Mouse (Mus musculus) right cerebral cortex, postnatal 10 days (tissue): ENCODE data around the gene Edc3.
"Not testable (repeated sequence)": the region's sequence is repeated elsewhere in the genome, so short reads cannot be mapped to it uniquely, and the experiment has no call there.

Experiments
- DNase-seq, 2 experiments: peaks; one replicate each; pipeline ENCODE4 v3.0.0; 2021; ENCODE audit warnings: low spot score in 2 of 2

Edc3 gene

DNA sequence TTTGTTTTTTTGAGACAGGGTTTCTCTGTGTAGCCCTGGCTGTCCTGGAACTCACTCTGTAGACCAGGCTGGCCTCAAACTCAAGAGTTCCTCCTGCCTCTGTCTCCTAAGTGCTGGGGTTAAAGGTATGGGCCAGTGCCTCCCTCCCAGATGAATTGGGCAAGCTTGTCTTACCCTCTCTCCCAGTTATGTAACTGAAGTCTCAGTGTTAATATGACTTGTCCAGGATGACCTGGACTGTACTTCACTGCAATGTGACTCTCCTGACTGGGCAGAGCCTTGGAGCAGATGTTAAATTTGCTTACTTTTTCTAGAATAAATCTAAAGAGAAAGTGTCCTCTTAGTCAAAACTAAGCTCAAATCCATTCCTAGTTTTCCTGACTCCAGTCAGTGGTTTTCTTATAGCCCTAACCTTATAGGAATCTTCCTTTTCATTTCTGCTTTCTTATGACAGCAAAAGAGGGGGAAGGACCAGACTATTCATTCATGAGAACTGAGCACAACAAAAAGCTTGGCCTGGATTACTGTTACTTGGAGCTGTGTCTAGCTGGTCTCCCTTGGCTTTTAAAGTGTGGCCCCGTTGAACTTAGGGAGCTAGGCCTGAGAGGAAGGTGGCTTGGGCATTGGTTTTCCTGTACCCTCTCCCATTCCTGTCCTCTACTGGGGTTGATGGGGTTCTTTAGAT lies 9.7 kb upstream of the Edc3 start:
- DNase-seq: no peak

DNA sequence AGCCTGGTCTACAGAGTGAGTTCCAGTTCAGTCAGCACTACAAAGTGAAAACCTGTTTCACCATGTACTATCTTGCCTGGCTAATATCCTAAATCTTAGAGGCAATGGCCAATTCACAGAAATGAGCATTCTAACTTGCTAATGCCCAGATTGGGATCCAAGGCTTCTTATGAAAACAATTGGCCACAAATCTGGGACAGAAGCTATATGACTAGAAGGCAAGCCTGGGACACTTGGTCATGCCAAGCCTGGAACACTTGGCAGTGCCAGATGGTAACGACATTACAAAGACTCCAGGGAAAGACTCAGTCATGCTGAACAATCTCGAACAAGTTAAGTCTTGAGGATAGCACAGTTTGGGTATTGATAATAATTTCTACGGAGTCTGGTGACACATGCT lies 1.8 kb upstream of the Edc3 start:
- DNase-seq: no peak

DNA sequence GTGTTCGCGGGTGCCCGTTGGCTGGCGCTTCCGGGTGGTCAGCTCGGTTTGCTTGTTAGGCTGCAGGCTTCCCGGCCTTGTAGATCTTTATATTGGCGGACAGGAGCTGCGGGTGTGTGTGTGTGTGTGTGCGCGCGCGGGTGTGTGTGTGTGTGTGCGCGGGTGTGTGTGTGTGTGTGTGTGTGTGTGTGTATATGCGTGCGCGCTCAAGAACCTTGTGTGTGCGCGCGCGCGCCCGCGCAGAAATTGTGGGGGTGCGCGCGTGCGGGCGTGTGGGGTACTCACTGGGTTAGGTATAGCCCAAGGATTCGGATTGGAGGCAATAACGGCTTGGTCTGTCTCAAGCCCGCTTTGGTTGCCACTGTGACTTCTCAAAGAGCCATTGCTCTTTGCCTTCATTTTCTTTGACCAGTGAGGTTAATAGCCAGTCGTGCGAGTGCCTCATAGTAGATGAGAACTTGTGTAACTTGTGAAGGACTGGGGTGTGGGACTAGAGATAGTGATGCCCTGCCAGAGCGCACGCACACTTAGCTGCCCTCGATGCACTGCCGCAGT lies 457 bp downstream of the Edc3 start:
- peak; percentile 68 to 69 for DNase-seq

DNA sequence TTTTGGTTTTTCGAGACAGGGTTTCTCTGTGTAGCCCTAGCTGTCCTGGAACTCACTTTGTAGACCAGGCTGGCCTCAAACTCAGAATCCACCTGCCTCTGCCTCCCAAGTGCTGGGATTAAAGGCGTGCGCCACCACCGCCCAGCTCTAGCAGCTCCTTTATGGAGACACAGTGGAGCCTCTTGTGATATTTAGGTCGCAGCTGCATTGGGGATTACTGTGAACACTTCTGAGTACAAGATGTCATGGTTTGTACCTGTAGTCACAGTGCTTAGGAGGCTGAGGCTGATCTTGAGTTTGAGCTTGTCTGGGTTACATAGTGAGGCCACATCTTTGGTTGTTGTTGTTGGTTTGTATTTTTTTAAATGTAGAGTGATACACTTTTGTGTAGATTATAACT lies 1.9 kb downstream of the Edc3 start:
- not testable (repeated sequence) for DNase-seq

DNA sequence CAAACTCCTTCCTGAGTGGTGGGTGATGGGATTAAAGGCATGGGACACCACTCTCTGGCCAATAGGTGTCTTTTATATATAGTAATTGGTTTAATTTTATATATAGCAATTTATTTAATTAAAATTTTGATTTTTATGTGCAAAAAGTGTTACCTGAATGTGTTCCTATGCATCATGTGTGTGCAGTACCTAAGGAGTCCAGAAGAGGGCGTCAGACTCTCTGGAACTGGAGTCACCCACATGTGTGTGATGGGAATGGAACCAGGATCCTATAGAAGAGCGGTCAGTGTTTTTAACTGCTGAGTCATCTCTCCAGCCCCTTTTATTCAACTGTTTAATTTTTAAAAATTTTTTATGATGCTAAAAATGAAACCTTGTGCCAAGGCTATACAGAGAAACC lies 3.9 kb downstream of the Edc3 start:
- no peak for DNase-seq

DNA sequence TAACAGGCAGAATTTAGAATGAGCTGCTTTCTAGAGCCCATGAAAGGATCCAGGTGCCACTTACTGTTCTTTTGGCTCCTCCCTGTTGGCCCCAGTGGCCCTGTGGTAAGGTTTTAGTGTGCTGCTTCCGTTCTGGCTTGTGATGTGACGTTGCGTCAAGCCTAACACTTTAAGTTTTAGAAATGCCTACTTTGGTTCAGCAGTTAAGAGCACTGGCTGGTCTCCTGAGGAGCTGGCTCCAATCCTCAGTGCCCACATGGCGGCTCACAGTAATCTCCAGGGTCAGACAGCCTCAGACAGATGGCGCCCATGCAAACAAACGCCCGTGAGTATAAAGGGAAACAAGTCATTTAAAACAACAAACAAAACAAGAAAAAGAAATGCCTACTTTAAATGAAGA lies 10.1 kb downstream of the Edc3 start:
- peak in 1 of 2 experiments; percentile 49 for DNase-seq

DNA sequence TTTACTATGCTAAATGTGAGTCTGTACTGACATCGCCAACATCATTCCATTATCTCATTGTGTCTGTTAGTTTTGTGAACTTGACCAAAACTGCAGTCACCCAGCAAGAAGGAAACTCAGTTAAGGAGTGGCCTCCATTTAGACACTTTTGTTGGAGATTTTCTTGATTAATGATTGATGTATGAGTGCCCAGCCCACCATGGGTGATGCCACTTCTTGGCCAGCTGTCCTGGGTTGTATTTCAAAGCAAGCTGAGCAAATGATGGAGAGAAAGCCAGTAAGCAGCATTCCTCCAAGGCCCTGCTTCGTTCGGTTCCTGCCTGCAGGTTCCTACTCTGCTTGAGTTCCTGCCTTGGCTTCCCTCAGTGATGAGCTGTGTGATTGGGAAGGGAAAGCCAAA lies 12.4 kb downstream of the Edc3 start:
- DNase-seq: no peak

DNA sequence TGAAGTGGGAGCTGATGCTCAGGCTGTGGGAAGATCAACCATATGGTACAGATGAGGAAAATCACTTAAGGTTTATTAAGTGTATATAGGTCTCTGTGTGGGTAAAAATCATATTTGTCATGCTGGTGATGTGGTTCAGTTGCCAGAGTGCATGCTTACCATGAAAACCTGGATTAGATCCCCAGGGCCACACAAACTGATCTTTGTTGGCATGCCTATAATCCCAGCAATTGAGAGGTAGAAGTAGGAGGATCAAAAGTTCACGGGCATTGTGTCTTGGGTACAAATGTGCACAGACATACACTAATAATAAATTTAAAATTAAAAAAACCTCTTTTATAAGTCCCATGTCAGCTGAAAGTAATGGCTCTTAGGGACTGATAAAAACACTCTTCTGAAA lies 14.0 kb downstream of the Edc3 start:
- no peak for DNase-seq

DNA sequence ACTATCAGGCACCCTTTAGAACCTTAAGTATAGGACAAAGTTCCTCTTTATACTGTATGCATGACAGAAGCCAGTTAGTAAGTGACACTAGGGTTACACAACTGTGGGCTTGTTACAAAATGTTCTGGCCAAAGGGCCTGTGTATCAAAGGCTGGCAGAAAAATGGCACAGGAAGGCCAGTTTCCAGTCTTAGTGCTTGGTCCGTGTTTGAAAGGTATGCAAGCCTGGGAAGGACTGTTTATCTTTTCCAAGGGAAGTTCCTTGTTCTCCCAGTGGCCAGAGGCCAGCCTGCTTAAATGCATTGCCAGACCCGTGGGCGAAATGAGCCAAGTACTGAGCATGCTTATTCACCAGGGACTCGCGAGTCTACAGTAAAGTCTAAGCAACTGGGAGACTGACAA lies 15.0 kb downstream of the Edc3 start:
- DNase-seq: peak; percentile 81

DNA sequence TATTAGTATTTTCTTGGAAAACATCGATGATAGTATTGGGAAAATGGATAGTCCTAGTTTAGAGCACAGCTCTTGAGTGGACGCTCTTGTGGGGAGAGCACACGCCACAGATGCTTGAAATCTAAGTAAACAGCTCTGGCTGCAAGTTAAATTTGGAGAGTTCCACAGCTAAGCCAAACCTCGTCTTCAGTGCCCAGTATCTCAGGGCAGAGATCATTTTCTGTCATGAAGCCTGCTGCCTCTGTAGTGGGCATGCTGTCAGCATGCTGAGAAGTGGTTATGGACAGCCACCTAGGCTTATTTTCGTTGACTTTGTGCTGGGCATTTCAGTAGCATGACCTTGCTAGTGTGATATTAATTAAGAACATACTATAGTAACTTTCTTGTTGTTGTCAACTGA lies 15.5 kb downstream of the Edc3 start:
- no peak for DNase-seq

DNA sequence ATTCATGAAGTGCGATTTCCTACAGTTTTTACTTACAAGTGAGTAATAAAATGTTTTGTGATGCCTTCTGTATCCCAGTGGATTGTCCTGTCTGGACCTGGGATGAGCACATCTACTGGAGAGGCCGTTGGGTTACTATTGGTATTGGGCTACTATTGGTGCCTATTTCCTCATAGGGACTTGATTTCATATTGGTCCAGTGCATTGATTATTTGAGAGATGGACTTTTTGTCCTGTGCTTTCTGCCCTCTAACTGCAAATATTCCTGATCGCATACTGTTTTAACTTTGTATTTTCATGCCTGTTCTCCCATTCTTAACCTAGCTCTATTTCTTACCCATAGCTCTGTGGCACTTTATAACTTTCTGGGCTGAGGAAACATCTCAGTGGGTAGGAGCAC lies 16.4 kb downstream of the Edc3 start:
- DNase-seq: no peak

DNA sequence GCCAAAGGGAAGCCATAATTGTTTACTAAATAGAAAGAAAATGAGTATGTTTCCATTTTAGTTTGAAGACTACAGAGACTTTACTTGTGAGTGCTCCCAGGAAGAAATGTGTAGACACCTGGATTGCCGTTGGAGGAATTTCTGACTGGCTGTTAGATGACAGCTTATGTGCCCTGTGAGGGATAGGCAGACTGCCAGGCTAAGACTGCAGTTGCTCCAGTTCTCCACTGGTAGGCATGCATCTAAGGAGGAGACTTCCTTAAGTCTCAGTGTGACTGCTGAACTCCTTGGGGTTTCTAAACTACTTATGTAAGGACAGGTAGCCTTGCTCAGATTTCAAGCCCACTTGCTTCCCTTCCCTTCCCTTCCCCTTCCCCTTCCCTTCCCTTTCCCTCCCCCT lies 20.0 kb downstream of the Edc3 start:
- no peak for DNase-seq

DNA sequence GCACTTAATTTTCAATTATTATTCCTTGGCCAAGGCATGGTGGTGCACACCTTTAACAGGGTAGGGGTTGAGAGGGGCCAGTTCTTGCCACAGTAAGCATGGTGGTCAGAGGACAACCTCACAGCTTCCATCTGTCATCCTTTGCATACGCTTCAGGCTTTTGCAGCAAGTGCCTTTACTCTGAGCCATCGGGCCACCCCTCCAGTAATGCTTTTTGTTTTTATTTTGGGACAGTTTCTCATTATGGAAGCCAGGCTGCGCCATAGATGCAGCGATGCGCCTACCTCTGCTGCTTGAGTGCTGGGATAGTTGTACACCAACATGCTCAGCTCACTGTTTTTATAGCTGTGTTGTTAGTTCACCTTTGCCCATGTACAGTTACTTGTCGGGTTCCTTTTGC lies 25.3 kb downstream of the Edc3 start:
- no peak for DNase-seq

DNA sequence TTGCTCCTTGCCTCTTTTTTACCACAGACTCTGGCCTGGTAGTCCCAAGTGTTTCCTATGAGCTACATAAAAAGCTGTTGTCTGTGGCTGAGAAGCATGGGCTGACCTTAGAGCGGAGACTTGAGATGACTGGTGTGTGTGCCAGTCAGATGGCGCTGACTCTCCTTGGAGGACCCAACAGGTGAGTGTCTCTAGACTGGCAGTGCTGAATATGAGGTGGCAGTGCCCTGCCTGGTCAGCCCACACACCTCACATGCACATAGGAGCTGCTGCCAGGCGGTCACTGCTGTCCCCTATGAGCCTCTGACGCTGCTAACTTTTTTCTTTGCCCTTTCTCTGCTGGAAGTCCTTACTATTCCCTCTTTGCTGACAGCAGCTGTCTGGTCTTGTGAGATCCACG lies 31.5 kb downstream of the Edc3 start:
- no peak for DNase-seq

DNA sequence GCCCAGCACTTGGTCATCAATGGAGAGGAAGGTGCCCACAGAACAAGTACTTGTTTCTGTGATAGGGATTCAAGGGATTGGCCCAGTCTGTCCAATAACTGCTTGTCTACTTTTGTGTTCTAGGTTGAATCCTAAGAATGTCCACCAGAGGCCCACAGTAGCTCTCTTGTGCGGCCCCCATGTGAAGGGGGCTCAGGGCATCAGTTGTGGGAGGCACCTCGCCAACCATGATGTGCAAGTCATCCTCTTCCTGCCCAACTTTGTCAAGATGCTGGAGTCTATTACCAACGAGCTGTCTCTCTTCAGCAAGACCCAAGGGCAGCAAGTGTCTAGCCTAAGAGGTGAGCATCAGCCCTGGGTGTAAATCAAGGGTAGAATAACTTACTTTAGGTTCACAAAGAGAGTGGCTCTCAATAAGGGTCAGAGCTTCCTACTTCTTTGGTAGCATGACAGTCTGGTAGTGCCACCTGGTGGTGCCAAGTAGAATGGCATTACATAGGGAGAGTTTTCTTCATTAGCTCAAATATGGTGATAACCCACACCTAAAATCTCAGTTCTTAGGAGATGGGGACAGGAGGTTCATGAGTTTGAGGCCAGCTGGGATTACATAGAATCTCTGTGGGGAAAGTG lies 36.2 kb downstream of the Edc3 start:
- peak in 1 of 2 experiments; percentile 67 for DNase-seq

DNA sequence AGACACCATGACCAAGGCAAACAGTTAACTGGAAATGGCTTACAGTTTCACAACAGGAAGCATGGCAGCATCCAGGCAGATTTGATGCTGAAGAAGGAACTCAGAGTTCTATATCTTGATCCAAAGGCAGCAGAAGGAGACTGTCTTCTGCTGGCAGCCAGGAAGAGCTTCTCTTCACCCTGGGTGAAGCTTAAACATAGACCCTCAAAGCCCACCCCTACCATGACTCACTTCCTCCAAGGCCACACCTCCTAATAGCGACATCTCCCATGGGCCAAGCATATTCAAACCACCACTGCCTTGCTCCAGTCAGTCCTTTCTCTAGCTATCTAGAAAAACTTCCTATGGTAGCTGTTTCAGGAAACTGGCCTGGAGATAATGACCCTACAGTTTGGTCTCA lies 38.7 kb downstream of the Edc3 start:
- no peak for DNase-seq

DNA sequence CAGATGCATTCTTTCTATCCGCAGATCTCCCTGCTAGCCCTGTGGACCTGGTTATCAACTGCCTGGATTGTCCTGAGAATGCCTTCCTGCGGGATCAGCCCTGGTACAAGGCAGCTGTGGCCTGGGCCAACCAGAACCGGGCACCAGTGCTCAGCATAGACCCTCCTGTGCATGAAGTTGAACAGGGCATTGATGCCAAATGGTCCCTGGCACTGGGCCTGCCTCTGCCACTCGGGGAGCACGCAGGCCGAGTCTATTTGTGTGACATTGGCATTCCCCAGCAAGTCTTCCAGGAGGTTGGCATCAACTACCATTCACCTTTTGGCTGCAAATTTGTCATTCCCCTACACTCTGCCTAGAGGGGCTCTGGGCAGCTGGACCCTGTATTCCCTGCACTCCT lies 39.8 kb downstream of the Edc3 start:
- DNase-seq: peak; percentile 55 to 71

DNA sequence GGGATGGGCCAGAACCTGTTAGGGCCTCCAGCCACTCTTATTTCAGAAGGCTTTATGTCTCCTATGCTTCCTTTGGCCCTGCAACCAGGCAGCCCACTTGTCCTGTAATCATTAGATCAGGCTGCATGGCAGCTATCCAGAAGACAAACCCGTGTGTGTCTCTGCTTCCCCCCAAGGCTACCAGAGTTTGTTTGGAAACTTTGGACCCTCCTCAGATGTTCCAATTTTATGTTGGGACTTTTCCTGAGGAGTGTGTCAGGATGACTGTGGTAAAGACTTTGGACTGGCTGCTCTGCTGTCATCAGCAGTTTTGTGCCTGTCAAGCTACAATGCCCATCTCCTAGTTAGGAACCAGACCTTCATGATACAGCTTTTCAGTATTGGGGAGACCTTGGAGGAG lies 40.5 kb downstream of the Edc3 start:
- no peak for DNase-seq

DNA sequence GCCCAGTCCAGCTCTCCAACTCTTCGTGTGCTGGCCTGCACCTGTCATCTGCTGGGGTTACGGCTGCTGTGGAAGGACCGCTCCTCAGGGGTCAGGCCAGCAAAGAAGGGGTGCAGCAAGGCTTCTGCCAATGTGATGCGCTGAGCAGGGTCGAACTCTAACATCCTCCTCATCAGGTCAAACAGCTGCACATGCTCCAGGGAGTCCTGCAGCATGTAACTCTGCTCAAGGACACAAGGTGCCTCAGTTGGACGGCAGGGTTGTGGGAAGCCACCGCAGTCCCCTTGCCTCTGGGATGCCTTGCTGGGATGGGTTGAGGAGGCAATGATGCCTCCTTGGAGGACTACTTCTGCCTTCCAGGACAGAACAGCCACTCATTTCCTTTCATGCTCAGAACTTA lies 42.6 kb downstream of the Edc3 start:
- DNase-seq: no peak

DNA sequence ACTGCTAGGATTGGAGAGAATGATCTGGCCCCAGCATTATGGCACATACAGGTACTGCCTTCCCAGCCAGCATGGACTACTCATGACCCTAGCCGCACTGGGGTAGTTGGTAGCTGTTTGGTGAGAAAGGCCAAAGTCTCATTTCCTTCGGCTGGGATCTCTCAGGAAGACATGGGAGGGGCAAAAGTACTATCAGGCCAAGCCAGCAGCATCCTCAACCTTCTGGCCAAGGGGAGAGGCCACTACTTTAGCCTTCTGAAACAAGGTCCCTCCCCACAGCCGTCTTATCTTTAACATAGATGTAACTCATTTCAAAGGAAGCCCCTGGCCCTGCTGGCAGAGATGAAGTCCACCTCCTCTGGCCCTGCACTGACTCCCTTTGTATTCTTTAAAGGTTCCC lies 49.2 kb downstream of the Edc3 start:
- DNase-seq: no peak

DNA sequence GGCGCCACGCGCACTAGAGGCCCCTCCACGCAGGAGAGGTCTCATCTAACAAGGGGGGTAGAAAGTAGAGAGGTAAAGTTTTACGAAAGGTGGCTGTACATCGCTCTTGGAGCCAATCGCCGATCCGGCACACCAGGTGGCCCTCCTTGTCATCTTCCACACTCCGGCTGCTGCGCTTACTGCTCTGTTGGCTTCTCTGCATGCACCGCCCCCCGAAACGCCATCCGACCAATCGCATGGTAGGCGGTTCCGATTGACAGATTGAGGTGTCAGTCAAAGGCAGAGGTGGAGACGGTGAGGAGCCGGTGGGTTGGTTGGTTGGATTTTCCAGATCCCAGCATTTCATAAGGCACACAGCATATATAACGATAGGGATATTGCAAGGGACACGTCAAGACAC lies 50.2 kb downstream of the Edc3 start:
- DNase-seq: peak; percentile 64 to 65

DNA sequence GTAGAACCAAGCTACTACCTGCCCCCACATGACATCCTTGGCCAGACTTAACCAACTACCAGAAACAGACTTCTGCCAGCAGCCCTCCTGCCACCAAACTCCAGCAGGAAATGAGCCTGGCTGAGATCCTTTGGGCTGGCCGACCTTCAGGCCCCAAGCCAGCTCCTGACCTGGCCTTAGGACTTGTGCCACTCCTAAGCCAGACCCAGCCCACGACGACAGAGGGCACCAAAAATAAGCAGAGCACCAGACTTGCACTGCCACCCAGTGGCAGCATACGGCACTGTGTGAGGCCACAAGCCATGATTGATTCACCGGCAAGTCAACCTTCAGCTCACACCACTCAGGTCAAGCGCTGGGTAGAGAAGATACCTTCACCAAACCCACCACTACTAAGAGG lies 50.9 kb downstream of the Edc3 start:
- DNase-seq: peak; percentile 69 to 73

DNA sequence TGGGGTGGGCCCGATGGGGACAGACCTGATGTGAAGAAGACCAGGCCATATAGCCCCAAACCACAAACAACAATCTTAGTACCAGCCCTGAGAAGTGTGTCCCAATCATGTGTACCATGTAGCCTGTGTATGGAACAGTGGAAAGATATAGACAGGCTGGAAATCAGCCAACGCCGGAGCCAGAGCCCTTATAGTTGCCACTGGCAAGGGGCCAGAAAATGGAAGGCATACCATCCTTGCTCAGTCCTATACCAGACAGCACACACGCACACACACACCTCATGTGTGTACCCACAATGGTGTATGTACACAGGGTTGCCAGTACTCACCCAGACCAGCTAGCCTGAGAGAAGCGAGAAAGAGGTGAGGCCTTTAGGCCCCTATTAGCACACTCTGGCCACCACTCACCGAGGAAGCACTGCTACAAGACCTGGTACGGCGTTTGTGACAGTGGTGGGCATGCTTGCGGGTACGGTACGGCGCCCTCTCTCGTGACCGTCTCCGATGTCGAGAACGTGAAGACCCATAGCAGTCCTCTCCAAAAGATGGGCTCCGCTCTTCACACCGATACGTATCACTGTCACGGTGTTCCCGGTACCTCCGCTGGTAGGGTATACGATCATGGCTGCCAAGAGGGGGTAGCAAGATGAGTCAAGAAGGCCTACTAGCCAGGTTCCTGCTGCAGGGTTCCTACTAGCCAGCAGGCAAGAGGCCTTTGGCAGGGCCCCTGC lies 52.2 kb downstream of the Edc3 start:
- DNase-seq: no peak
